Mouse (Mus musculus) heart, embryonic 13.5 days (tissue): ENCODE results near the gene Apoh. TPM values are rescaled to one million over a fixed set of nuclear protein-coding genes. Genes with fewer than 3 reads are reported as not detected.

Source experiments
- ATAC-seq: fragments of 200-750 bp; cut with Nextera tagmentation; 2 replicates; pipeline ENCODE4 v1.8.0; 2017; ENCODE audit warnings: moderate TSS enrichment; ENCODE audit not compliant: insufficient number of reproducible peaks, low FRiP score, low TSS enrichment; ENCODE audit errors: extremely low read depth
- H3K27ac ChIP-seq: fragments of 300-500 bp; sonication (generic); replicated peaks from 2 replicates; pipeline ENCODE4 v1.5.1; 2015; ENCODE audit warnings: moderate library complexity, mild to moderate bottlenecking, inconsistent platforms
- H3K27me3 ChIP-seq: fragments of 300-500 bp; sonication (generic); replicated peaks from 2 replicates; pipeline ENCODE4 v1.6.1; 2015; ENCODE audit warnings: mild to moderate bottlenecking, inconsistent platforms
- H3K36me3 ChIP-seq: fragments of 300-500 bp; sonication (generic); 2 replicates; pipeline ENCODE4 v1.6.1; 2015; ENCODE audit warnings: mild to moderate bottlenecking, inconsistent platforms
- H3K4me1 ChIP-seq: fragments of 300-500 bp; sonication (generic); 2 replicates; pipeline ENCODE4 v1.6.1; 2015; ENCODE audit warnings: inconsistent platforms
- H3K4me2 ChIP-seq: fragments of 300-500 bp; sonication (generic); 2 replicates; pipeline ENCODE4 v1.6.1; 2015; ENCODE audit warnings: inconsistent platforms, mild to moderate bottlenecking, moderate library complexity
- H3K4me3 ChIP-seq: fragments of 300-500 bp; sonication (generic); 2 replicates; pipeline ENCODE4 v1.5.1; 2015; ENCODE audit warnings: moderate library complexity, mild to moderate bottlenecking, inconsistent platforms
- H3K9ac ChIP-seq: fragments of 300-500 bp; sonication (generic); 2 replicates; pipeline ENCODE4 v1.6.1; 2015; ENCODE audit warnings: inconsistent platforms, mild to moderate bottlenecking, moderate library complexity
- H3K9me3 ChIP-seq: fragments of 300-500 bp; sonication (generic); 2 replicates; pipeline ENCODE4 v1.6.1; 2016; ENCODE audit warnings: inconsistent platforms
- WGBS: fragments of 180-500 bp; shearing (Covaris S2); methylation state at CpG from one replicate; pipeline ENCODE4 v1.1.7; 2015; ENCODE audit warnings: mixed read lengths; 5-methylcytosine and 5-hydroxymethylcytosine counted together
- polyA plus RNA-seq: library from polyadenylated mRNA; unstranded; fragments of >200 nt; fragmentation: Nextera tagmentation; extraction: Ambion mirVana; gene quantifications from 2 replicates; pipeline ENCODE4 v1.2.1, GENCODE M21; 2015

Gene Apoh
- polyA plus RNA-seq, 1 experiment from 2014 or later: 1.4 TPM

- Histone ChIP-seq H3K9me3 (no peaks in the 10 kb centered on the region), H3K9ac (no peak overlapping the region), H3K27me3 (no peaks in the 10 kb centered on the region), H3K4me2 (no peak overlapping the region), H3K27ac (no peak overlapping the region), H3K4me3 (no peak overlapping the region), H3K36me3 (no peaks in the 10 kb centered on the region), H3K4me1 (peaks cover 8% of the 10 kb centered on the region)
- WGBS: 80% methylated on average over 4 of the region's 4 CpGs
- no peak for ATAC-seq
Observed at GRCm38 (mm10) chr11:108356020-108356419, 12.9 kb downstream of the Apoh start.

GRCm38 (mm10) chr11:108358911-108359310 lies 15.8 kb downstream of the Apoh start:
- no peak overlapping the region for H3K4me3 ChIP-seq
- H3K9ac ChIP-seq: no peak overlapping the region
- no peak overlapping the region for H3K27ac ChIP-seq
- WGBS: 79% methylated on average over 6 of the region's 6 CpGs
- no peaks in the 10 kb centered on the region for H3K27me3 ChIP-seq
- H3K9me3 ChIP-seq: no peaks in the 10 kb centered on the region
- H3K4me2 ChIP-seq: no peak overlapping the region
- ATAC-seq: no peak
- no peaks in the 10 kb centered on the region for H3K36me3 ChIP-seq
- H3K4me1 ChIP-seq: peaks cover 10% of the 10 kb centered on the region; the same call in 1 of the 2 replicates

- 49% methylated on average over 4 of the region's 4 CpGs for WGBS
Observed at GRCm38 (mm10) chr11:108360983-108361382, 17.8 kb downstream of the Apoh start.

GRCm38 (mm10) chr11:108362965-108363364 lies 19.8 kb downstream of the Apoh start:
- no peak overlapping the region for H3K4me3 ChIP-seq
- H3K27me3 ChIP-seq: no peaks in the 10 kb centered on the region
- 83% methylated on average over 5 of the region's 5 CpGs for WGBS
- no peaks in the 10 kb centered on the region for H3K9me3 ChIP-seq
- peaks cover 28% of the 10 kb centered on the region for H3K4me1 ChIP-seq
- H3K27ac ChIP-seq: no peak overlapping the region
- H3K9ac ChIP-seq: no peak overlapping the region
- no peaks in the 10 kb centered on the region for H3K36me3 ChIP-seq
- H3K4me2 ChIP-seq: no peak overlapping the region
- ATAC-seq: no peak

More at GRCm38 (mm10) chr11:108360983-108361382, 17.8 kb downstream of the Apoh start:
- Histone ChIP-seq H3K9me3 (no peaks in the 10 kb centered on the region), H3K4me1 (peaks cover 28% of the 10 kb centered on the region), H3K27me3 (no peaks in the 10 kb centered on the region), H3K36me3 (no peaks in the 10 kb centered on the region), H3K27ac (no peak overlapping the region), H3K4me2 (no peak overlapping the region), H3K9ac (no peak overlapping the region), H3K4me3 (no peak overlapping the region)
- ATAC-seq: no peak

- no peaks in the 10 kb centered on the region for H3K9me3 ChIP-seq
- H3K4me2 ChIP-seq: no peak overlapping the region
- no peak overlapping the region for H3K9ac ChIP-seq
- no peak overlapping the region for H3K27ac ChIP-seq
- H3K4me1 ChIP-seq: peaks cover 28% of the 10 kb centered on the region
- no peaks in the 10 kb centered on the region for H3K36me3 ChIP-seq
- 51% methylated on average over 4 of the region's 4 CpGs for WGBS
- H3K27me3 ChIP-seq: no peaks in the 10 kb centered on the region
- no peak for ATAC-seq
- no peak overlapping the region for H3K4me3 ChIP-seq
Observed at GRCm38 (mm10) chr11:108363991-108364390, 20.8 kb downstream of the Apoh start.

GRCm38 (mm10) chr11:108364945-108365589 lies 21.9 kb downstream of the Apoh start:
- no peaks in the 10 kb centered on the region for H3K36me3 ChIP-seq
- 34% methylated on average over 7 of the region's 7 CpGs for WGBS
- H3K4me3 ChIP-seq: no peak overlapping the region
- no peak overlapping the region for H3K4me2 ChIP-seq
- 0 out of 2 replicates have a peak overlapping the region, but pooled peaks have one; percentile 37 for H3K9ac ChIP-seq
- H3K4me1 ChIP-seq: peaks cover 28% of the 10 kb centered on the region
- peak overlapping the region; percentile 10; the same call in 1 of the 2 replicates for H3K27ac ChIP-seq
- ATAC-seq: peak; percentile 46; the same call in 1 of the 2 replicates
- H3K27me3 ChIP-seq: no peaks in the 10 kb centered on the region
- no peaks in the 10 kb centered on the region for H3K9me3 ChIP-seq

- no peak overlapping the region for H3K4me2 ChIP-seq
- H3K9me3 ChIP-seq: no peaks in the 10 kb centered on the region
- H3K36me3 ChIP-seq: no peaks in the 10 kb centered on the region
- H3K9ac ChIP-seq: no peak overlapping the region
- H3K27ac ChIP-seq: no peak overlapping the region
- no peak overlapping the region for H3K4me3 ChIP-seq
- ATAC-seq: no peak
- 59% methylated on average over 7 of the region's 7 CpGs for WGBS
- H3K4me1 ChIP-seq: peaks cover 28% of the 10 kb centered on the region
- H3K27me3 ChIP-seq: no peaks in the 10 kb centered on the region
Observed at GRCm38 (mm10) chr11:108365600-108365999, 22.4 kb downstream of the Apoh start.

- H3K27ac ChIP-seq: no peak overlapping the region
Observed at GRCm38 (mm10) chr11:108367046-108367445, 23.9 kb downstream of the Apoh start.

GRCm38 (mm10) chr11:108376815-108377214 lies 33.7 kb downstream of the Apoh start:
- Histone ChIP-seq H3K36me3 (no peaks in the 10 kb centered on the region), H3K27ac (no peak overlapping the region), H3K9me3 (no peaks in the 10 kb centered on the region), H3K9ac (no peak overlapping the region), H3K4me1 (peaks cover 6% of the 10 kb centered on the region), H3K4me3 (no peak overlapping the region), H3K4me2 (no peak overlapping the region), H3K27me3 (no peaks in the 10 kb centered on the region)
- ATAC-seq: no peak
- WGBS: 86% methylated on average over 7 of the region's 7 CpGs

More at GRCm38 (mm10) chr11:108367046-108367445, 23.9 kb downstream of the Apoh start:
- 44% methylated on average over 1 of the region's 1 CpGs for WGBS
- Histone ChIP-seq H3K36me3 (no peaks in the 10 kb centered on the region), H3K4me2 (no peak overlapping the region), H3K4me3 (no peak overlapping the region), H3K27me3 (no peaks in the 10 kb centered on the region), H3K4me1 (peaks cover 28% of the 10 kb centered on the region), H3K9ac (no peak overlapping the region), H3K9me3 (no peaks in the 10 kb centered on the region)
- no peak for ATAC-seq

- Histone ChIP-seq H3K9me3 (no peaks in the 10 kb centered on the region), H3K4me2 (0 out of 2 replicates have a peak overlapping the region, but pooled peaks have one; percentile 29), H3K4me1 (no peaks in the 10 kb centered on the region), H3K27ac (no peak overlapping the region), H3K27me3 (no peaks in the 10 kb centered on the region), H3K36me3 (no peaks in the 10 kb centered on the region), H3K4me3 (no peak overlapping the region), H3K9ac (no peak overlapping the region)
- WGBS: 41% methylated on average over 19 of the region's 19 CpGs
- ATAC-seq: no peak
Observed at GRCm38 (mm10) chr11:108377680-108378362, 34.7 kb downstream of the Apoh start.

GRCm38 (mm10) chr11:108378363-108378751 lies 35.2 kb downstream of the Apoh start:
- Histone ChIP-seq H3K27me3 (no peaks in the 10 kb centered on the region), H3K27ac (no peak overlapping the region), H3K36me3 (no peaks in the 10 kb centered on the region), H3K9ac (no peak overlapping the region), H3K4me3 (no peak overlapping the region), H3K4me1 (no peaks in the 10 kb centered on the region), H3K9me3 (no peaks in the 10 kb centered on the region), H3K4me2 (no peak overlapping the region)
- WGBS: 65% methylated on average over 4 of the region's 4 CpGs
- ATAC-seq: no peak
